Mouse (Mus musculus) liver, adult 2 months (tissue): ENCODE data around the gene Nup160. TPM values are rescaled to one million over a fixed set of nuclear protein-coding genes. Genes with fewer than 3 reads are reported as not detected.

Experiments used
- DNase-seq: peaks from one replicate; pipeline ENCODE4 v3.0.0-alpha.2; 2011; ENCODE audit warnings: low read depth, low spot score; ENCODE audit errors: extremely low read depth
- H3K27ac ChIP-seq: fragments of 200-500 bp; replicated peaks from 2 replicates; pipeline ENCODE4 v1.5.1; 2012; ENCODE audit warnings: low read depth, mild to moderate bottlenecking, control low read depth, inconsistent platforms, low read length; ENCODE audit not compliant: insufficient read depth
- H3K27me3 ChIP-seq: fragments of 200-500 bp; 2 replicates; pipeline ENCODE4 v1.6.1; 2012; ENCODE audit warnings: mild to moderate bottlenecking, moderate library complexity, low read length, inconsistent platforms; ENCODE audit not compliant: control insufficient read depth, insufficient read depth
- H3K36me3 ChIP-seq: fragments of 200-500 bp; 2 replicates; pipeline ENCODE4 v1.6.1; 2012; ENCODE audit warnings: low read length, inconsistent platforms; ENCODE audit not compliant: control insufficient read depth, insufficient read depth
- H3K4me1 ChIP-seq: fragments of 200-500 bp; 2 replicates; pipeline ENCODE4 v1.6.1; 2011; ENCODE audit warnings: low read length; ENCODE audit not compliant: control insufficient read depth, insufficient read depth
- H3K4me3 ChIP-seq: fragments of 200-500 bp; 2 replicates; pipeline ENCODE4 v1.5.1; 2011; ENCODE audit warnings: low read depth, mild to moderate bottlenecking, control low read depth, low read length, moderate library complexity; ENCODE audit not compliant: insufficient read depth
- H3K79me2 ChIP-seq: fragments of 200-500 bp; 2 replicates; pipeline ENCODE4 v1.6.1; 2012; ENCODE audit warnings: inconsistent platforms, mild to moderate bottlenecking, low read length, moderate library complexity; ENCODE audit not compliant: control insufficient read depth, insufficient read depth
- H3K9ac ChIP-seq: fragments of 200-500 bp; 2 replicates; pipeline ENCODE4 v1.6.1; 2012; ENCODE audit warnings: low read depth, mild to moderate bottlenecking, control low read depth, inconsistent platforms, low read length
- CTCF ChIP-seq: fragments of 200-500 bp; IDR thresholded peaks from 2 replicates; pipeline ENCODE4 v1.5.1; 2011; ENCODE audit warnings: low read depth, low read length, control low read depth
- POLR2A ChIP-seq: fragments of 200-500 bp; IDR thresholded peaks from 2 replicates; pipeline ENCODE4 v1.6.1; 2011; ENCODE audit warnings: low read length, control low read depth; ENCODE audit not compliant: insufficient read depth; ENCODE audit errors: extremely low read depth
- WGBS: fragments of 180-500 bp; shearing (Covaris S2); methylation state at CpG from one replicate; pipeline ENCODE4 v1.1.7; 2018; 5-methylcytosine and 5-hydroxymethylcytosine counted together
- polyA plus RNA-seq: library from polyadenylated mRNA; depleted of rRNA; stranded (reverse); fragments of >200 nt; gene quantifications from 2 replicates; pipeline ENCODE4 v1.2.3, GENCODE M21; 2012; rRNA removed
- total RNA-seq: library from RNA; depleted of rRNA; stranded (reverse); fragments of >200 nt; gene quantifications from 2 replicates; pipeline ENCODE4 v1.2.3, GENCODE M21; 2014; rRNA removed

The Nup160 gene
- total RNA-seq (9.6 and 13.7 TPM in 2 replicates), polyA plus RNA-seq (1.3 and 3.1 TPM in 2 replicates)

- H3K4me3 ChIP-seq = no peak within 1 kb of the TSS
- H3K4me1 ChIP-seq = peaks cover 2% of the 10 kb centered on the region
- no peaks in the 10 kb centered on the region for H3K79me2 ChIP-seq
- H3K36me3 ChIP-seq = no peaks in the 10 kb centered on the region
- no peak within 1 kb of the TSS for H3K9ac ChIP-seq
- TF ChIP-seq POLR2A = no peak
- H3K27me3 ChIP-seq = no peaks in the 10 kb centered on the region
- WGBS = 86% methylated on average over 8 of the region's 8 CpGs
- no peak within 1 kb of the TSS for H3K27ac ChIP-seq
- DNase-seq = no peak
These were observed at the start of gene Nup160 for GRCm38 (mm10) chr2:90677007-90677406. TSS of gene Nup160 (plus strand) at chr2:90677215.

GRCm38 (mm10) chr2:90628261-90628660 lies 48.8 kb upstream of the Nup160 start:
- no peak overlapping the region for H3K4me3 ChIP-seq
- H3K9ac ChIP-seq = no peak overlapping the region
- no peak overlapping the region for H3K27ac ChIP-seq
- 74% methylated on average over 5 of the region's 5 CpGs for WGBS
- TF ChIP-seq CTCF = no peak
- no peak for TF ChIP-seq POLR2A
- H3K4me1 ChIP-seq = no peaks in the 10 kb centered on the region
- no peaks in the 10 kb centered on the region for H3K79me2 ChIP-seq
- H3K27me3 ChIP-seq = no peaks in the 10 kb centered on the region
- no peak for DNase-seq
- no peaks in the 10 kb centered on the region for H3K36me3 ChIP-seq

- Histone ChIP-seq H3K4me3 (no peak overlapping the region), H3K27ac (no peak overlapping the region), H3K4me1 (no peaks in the 10 kb centered on the region), H3K36me3 (no peaks in the 10 kb centered on the region), H3K27me3 (no peaks in the 10 kb centered on the region), H3K9ac (no peak overlapping the region), H3K79me2 (no peaks in the 10 kb centered on the region)
- TF ChIP-seq POLR2A = no peak
- TF ChIP-seq CTCF = no peak
- DNase-seq = no peak
- WGBS = 82% methylated on average over 2 of the region's 2 CpGs
These were observed 47.5 kb upstream of the Nup160 start for GRCm38 (mm10) chr2:90629552-90629951.

- Histone ChIP-seq H3K27ac (no peak overlapping the region), H3K9ac (no peak overlapping the region), H3K4me1 (no peaks in the 10 kb centered on the region), H3K27me3 (no peaks in the 10 kb centered on the region), H3K4me3 (no peak overlapping the region), H3K36me3 (no peaks in the 10 kb centered on the region), H3K79me2 (no peaks in the 10 kb centered on the region)
- TF ChIP-seq POLR2A = no peak
- no peak for TF ChIP-seq CTCF
- 85% methylated on average over 16 of the region's 16 CpGs for WGBS
- DNase-seq = no peak
These were observed 44.9 kb upstream of the Nup160 start for GRCm38 (mm10) chr2:90631938-90632733.

GRCm38 (mm10) chr2:90634671-90635070 lies 42.3 kb upstream of the Nup160 start:
- Histone ChIP-seq H3K9ac (no peak overlapping the region), H3K4me3 (no peak overlapping the region), H3K27ac (no peak overlapping the region), H3K36me3 (no peaks in the 10 kb centered on the region), H3K27me3 (no peaks in the 10 kb centered on the region), H3K4me1 (no peaks in the 10 kb centered on the region), H3K79me2 (no peaks in the 10 kb centered on the region)
- no peak for DNase-seq
- TF ChIP-seq CTCF (no peak), POLR2A (no peak)

GRCm38 (mm10) chr2:90635085-90635723 lies 41.8 kb upstream of the Nup160 start:
- no peaks in the 10 kb centered on the region for H3K27me3 ChIP-seq
- H3K27ac ChIP-seq = no peak overlapping the region; the same call in 1 of the 2 replicates
- no peak for DNase-seq
- no peak overlapping the region for H3K9ac ChIP-seq
- no peaks in the 10 kb centered on the region for H3K36me3 ChIP-seq
- 68% methylated on average over 7 of the region's 7 CpGs for whole genome bisulfite sequencing
- no peaks in the 10 kb centered on the region for H3K4me1 ChIP-seq
- H3K79me2 ChIP-seq = no peaks in the 10 kb centered on the region
- TF ChIP-seq CTCF = no peak
- TF ChIP-seq POLR2A = no peak
- no peak overlapping the region for H3K4me3 ChIP-seq
